Mouse (Mus musculus): ENCODE results near the gene Wnt10b.
A peak's percentile ranks its signal among the peaks of the same experiment; 100 is the strongest.

The Wnt10b gene

DNA sequence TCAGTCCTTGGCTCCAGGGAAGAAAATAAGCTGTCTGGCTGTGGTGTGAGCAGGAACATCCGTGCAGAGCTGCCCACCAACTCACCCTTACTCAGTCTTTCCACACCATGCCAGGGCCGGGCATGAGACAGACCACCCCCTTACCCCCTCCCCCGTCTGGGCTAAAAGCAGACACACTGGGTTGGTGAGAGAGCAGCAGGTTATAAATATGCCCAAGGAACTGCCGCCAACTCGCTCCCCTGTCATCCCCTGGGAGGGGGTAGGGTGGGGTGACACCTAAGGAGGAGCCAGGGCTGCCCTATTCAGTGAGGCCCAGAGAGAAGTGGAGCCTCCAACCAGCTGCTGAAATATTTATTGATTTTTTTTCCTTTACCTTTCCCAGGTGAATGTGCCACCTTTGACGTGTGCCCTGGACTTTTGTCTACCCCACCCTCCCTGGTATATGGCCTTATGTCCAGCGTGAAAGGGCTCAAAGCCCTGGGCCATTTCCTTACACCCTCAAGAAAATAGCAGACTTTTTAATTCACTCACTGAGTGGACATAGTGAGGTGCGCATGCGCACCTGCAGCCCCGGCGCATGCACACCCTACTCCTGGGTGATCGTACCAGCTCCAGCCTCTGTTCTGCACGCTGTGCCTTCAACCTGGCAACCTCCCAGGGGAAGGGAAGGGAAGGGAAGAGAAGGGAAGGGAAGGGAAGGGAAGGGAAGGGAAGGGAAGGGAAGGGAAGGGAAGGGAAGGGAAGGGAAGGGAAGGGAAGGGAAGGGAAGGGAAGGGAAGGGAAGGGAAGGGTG is 19.0 kb upstream of the Wnt10b start:
- DNase-seq: no peak

DNA sequence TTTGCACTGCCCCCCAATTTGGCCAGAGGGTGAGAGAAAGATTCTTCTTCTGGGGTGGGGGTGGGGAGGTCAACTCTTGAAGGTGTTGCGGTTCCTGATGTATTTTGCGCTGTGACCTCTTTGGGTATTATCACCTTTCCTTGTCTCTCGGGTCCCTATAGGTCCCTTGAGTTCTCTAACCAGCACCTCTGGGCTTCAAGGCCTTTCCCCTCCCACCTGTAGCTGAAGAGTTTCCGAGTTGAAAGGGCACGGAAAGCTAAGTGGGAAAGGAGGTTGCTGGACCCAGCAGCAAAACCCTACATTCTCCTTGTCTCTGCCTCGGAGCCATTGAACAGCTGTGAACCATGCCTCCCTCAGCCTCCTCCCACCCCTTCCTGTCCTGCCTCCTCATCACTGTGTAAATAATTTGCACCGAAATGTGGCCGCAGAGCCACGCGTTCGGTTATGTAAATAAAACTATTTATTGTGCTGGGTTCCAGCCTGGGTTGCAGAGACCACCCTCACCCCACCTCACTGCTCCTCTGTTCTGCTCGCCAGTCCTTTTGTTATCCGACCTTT is 15.3 kb upstream of the Wnt10b start:
- no peak for DNase-seq

DNA sequence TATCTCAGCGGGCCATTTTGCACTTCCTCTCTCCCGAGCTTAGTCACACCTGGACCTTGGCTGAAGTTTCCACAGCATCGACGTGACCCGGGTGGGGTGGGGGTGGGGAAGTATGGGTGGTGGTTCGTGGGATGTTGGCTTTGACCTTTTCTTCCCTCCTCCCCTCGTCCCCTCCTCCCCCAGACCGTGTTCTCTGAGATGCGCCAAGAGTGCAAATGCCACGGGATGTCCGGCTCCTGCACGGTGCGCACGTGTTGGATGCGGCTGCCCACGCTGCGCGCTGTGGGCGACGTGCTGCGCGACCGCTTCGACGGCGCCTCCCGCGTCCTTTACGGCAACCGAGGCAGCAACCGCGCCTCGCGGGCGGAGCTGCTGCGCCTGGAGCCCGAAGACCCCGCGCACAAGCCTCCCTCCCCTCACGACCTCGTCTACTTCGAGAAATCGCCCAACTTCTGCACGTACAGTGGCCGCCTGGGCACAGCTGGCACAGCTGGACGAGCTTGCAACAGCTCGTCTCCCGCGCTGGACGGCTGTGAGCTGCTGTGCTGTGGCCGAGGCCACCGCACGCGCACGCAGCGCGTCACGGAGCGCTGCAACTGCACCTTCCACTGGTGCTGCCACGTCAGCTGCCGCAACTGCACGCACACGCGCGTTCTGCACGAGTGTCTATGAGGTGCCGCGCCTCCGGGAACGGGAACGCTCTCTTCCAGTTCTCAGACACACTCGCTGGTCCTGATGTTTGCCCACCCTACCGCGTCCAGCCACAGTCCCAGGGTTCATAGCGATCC is 14.5 kb upstream of the Wnt10b start:
- DNase-seq: peak; percentile 68

DNA sequence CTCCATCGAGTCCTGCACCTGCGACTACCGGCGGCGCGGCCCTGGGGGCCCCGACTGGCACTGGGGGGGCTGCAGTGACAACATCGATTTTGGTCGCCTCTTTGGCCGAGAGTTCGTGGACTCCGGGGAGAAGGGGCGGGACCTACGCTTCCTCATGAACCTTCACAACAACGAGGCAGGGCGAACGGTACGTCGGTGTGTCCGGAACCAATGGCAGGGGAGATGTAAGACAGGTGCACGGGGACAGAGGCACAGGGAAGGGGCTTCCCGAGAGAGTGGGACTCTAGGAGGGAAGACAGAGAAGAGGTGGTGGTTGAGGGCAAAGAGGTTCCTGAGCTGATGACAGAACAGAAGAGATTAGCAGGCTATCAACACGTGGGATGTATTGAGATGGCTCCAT is 13.8 kb upstream of the Wnt10b start:
- no peak for DNase-seq

DNA sequence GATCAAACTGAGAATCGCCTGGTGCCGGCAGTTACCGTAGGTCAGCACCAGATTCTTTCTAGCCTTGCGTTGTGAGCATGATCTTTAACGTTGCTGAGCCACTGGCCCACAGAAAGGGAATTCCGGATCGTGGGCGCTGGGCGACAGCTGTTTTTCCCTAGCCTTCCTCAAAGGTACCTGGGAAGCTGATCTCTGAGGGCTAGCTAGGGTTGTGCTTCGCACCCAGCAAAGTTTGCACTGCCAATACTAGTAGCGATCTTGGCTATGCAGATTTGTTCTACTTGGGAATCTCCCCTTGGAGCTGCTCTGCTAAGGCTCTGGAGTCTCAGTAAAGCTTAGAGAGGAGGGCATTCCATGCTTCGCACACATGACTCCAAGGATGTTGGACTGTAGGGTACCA is 13.3 kb upstream of the Wnt10b start:
- DNase-seq: no peak

DNA sequence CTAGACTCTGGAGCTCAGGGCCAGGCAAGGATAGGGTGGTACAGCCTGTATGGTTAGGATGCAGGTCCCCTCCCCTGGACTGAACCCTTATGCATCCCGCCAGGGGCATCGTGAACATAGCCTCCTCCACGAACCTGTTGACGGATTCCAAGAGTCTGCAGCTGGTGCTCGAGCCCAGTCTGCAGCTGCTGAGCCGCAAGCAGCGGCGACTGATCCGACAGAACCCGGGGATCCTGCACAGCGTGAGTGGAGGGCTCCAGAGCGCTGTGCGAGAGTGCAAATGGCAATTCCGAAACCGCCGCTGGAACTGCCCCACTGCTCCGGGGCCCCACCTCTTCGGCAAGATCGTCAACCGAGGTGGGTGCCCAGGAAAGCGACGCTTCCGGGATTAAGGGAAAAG is 12.8 kb upstream of the Wnt10b start:
- DNase-seq: no peak

DNA sequence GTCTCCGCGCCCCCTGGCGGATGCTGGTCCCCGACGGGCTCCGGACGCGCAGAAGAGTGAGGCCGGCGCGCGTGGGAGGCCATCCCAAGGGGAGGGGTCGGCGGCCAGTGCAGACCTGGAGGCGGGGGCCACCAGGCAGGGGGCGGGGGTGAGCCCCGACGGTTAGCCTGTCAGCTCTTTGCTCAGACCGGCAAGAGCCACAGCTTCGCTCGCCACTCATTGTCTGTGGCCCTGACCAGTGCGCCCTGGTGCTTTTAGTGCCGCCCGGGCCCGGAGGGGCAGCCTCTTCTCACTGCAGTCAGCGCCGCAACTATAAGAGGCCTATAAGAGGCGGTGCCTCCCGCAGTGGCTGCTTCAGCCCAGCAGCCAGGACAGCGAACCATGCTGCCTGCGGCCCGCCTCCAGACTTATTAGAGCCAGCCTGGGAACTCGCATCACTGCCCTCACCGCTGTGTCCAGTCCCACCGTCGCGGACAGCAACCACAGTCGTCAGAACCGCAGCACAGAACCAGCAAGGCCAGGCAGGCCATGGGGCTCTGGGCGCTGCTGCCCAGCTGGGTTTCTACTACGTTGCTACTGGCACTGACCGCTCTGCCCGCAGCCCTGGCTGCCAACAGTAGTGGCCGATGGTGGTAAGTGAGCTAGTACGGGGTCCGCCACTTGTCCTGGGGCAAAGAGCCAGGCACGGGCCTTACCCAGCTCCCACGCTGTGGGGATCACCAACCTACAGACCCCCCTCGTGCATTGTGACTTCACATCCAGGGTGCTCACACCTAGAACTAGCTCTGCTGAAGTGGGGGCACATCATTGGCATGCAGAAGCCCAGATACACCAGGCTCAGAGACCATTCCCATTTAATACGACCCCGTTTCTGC is 11.9 kb upstream of the Wnt10b start, which contains the start of gene Wnt1:
Wnt1 (plus strand) TSS at position 197 of the 875 bp plus-strand sequence.
- DNase-seq: no peak

DNA sequence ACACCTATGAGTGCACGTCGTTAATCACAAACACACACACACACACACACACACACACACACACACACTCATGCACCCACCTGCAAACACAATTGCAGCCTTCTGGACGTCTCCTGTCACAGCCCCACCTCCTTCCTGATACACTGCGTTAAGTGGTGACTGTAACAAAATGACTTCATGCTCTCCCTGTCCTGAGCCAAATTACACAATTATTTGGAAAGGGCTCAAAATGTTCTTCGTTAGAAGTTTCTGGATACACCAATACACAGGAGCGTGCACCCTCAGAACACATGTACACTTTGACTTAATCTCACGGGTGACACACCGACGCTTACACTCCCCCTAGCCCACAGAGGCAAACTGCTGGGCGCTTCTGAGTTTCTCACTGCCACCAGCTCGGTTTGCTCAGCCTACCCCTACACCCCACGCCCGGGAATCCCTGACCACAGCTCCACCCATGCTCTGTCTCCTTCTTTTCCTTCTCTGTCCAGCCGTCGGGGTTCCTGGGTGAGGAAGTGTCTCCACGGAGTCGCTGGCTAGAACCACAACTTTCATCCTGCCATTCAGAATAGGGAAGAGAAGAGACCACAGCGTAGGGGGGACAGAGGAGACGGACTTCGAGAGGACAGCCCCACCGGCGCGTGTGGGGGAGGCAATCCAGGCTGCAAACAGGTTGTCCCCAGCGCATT is 11.2 kb upstream of the Wnt10b start:
- no peak for DNase-seq

DNA sequence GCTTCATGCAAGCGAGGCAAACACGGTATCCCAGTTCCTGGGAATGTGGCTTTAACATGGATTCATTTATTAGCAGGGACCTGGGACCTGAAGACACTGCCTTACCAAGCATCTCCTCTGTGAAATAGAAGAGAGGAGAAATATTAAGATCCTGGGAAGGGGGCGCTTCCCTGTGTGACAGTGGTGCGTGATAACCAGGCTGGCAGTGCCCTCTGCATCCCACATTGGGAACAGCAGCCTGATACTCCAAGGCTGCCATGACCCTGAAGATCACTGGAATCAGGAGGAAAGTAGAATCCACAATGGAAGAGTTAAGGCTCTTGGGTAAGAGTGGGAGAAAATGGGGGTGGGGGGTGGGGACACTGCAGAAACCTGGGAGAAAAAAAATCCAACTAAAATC is 10.0 kb upstream of the Wnt10b start:
- no peak for DNase-seq

DNA sequence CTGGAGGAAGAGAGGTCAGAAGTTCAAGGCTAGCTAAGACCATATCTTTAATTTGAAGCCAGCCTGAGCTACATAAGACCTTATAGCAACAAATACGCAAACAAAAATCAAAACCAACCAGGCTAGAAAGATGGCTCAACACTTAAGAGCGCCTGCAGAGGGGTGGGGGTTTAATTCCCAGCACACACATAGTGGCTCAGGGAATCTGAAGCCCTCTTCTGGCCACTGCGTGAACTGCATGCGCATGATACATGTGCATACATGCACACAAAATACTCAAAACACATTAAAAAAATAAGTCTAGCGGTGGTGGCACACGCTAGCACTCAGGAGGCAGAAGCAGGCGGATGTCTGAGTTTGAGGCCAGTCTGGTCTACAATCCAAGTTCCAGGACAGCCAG is 7.8 kb upstream of the Wnt10b start:
- no peak for DNase-seq

DNA sequence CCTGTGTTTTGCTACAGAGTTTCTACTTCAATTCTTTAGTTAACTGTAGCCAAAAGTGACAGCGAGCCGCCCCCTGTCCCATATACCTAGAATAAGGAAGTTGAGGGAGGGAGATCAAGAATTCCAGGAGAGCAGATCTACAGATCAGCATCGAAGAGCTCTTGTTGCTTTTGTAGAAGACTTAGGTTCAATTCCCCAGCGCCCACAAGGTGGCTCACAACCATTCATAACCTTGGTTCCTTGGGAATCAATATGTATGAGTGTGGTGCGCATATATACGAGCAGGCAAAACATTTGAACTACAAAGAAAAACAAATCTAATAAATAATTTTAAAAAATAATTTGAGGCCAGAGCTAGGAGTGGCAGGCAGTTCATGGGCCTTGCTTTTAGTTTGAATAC is 3.2 kb upstream of the Wnt10b start:
- no peak for DNase-seq

DNA sequence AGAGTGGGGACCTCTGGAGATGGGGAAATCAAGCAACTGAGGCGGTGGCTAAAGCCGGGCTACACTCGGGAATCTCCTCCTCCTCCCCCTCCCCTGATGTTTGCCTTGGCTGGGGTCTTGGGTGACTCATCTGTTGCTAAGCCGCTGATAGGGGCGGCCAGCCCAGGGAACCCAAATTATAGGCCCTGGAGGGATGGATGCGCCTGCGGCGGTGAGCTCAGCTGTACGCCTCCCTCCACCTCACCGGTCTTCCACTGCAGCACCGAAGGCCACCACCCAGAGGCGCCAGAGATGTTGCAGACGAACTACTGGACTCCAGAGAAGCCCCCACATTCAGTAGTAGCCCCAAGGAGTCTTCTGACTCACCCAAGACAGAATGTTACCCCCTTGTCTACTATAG is 2.6 kb upstream of the Wnt10b start:
- no peak for DNase-seq

DNA sequence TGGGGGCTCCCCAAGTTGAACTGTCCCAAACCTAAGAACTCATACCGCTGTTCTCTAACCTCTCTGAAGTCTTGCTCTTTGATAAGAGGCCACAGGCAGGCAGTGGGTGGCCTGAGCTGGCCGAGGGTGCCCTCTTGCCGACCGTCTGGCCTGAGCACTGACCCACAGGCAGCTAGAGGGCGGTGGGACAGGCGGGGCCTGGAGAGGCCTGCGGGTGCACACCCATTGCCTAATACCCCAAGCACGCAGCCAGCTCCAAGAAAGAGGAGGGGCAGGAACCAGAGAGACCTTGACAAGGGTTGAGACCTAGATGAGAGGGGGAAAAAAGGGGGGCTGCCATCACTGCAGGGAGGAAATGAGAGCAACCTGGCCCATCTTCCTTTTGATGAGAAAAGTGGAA is 2.1 kb upstream of the Wnt10b start:
- no peak for DNase-seq

DNA sequence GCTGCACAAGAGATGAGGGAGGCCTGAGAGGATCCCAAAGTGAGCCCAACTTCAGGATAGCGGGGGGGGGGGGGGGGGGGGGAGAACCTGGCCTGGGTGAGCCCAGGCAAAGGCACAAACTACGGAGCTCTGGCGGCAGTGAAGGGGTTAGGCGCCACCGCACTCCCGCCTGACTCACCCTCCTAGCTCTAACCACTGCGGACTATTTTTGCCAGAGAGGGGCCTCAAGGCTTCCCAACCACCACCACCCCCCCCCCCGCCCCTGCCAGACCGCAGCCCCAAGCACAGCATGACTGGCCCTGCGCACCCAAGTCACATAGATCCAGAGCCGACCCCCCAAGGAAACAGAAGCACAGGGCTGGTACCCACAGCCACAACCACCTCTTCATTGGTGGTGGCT is 856 bp upstream of the Wnt10b start:
- DNase-seq: no peak

DNA sequence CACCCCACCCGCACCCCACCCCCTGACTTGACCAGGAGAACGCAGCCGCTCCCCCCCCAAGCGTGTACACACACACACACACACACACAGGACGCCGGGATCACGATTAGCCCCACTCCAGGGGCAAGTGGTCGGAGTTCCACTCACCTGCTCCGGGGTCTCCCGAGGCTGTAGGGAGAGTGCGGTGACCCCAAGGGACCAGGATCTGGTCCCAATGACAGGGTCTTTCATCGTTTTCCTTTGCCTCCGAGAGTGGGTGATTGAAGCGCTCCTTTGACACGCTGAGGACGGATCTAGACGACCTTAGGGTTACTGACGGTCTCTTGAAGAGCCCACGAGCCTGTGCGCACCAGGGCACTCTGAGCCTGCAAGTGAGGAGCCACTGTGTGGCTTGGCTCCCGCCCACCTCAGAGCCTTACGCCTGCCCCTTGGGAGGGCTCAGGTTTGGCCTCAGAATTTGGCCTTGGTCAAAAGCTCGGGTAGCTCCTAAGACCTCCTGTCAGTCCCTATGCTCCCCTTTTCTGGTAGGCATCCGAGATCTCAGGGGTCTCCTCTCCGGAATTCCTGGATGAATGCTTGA is 331 bp upstream of the Wnt10b start:
- DNase-seq: no peak

DNA sequence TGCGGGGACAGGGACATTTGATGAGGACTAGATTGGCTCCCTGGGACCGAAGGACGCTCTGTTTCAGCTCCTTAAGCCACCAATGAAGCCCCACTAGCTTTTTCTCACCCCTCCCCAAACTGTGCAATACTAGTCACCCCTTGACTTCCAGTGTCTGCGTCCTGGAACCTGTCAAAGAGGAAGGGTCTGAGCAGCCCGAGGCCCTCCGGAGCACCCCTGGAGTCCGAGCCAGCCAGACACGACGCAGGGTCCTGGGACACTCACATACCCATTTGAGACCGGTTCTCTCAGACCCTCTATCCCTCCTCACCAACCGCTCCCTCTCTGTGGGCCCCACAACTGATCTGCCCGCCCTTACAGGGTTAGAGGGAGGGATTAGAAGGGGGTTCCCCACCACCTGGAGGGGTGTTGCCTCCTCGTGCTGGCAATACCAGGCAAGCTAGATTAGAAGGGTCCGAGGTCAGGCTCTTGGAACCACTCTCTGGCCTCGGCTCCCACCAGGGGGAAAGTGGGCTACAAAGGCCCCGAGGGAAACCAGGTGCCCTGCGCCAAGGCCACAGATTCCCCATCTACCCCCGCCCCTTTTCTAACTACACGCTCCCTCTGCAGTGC is 839 bp downstream of the Wnt10b start:
- no peak for DNase-seq

DNA sequence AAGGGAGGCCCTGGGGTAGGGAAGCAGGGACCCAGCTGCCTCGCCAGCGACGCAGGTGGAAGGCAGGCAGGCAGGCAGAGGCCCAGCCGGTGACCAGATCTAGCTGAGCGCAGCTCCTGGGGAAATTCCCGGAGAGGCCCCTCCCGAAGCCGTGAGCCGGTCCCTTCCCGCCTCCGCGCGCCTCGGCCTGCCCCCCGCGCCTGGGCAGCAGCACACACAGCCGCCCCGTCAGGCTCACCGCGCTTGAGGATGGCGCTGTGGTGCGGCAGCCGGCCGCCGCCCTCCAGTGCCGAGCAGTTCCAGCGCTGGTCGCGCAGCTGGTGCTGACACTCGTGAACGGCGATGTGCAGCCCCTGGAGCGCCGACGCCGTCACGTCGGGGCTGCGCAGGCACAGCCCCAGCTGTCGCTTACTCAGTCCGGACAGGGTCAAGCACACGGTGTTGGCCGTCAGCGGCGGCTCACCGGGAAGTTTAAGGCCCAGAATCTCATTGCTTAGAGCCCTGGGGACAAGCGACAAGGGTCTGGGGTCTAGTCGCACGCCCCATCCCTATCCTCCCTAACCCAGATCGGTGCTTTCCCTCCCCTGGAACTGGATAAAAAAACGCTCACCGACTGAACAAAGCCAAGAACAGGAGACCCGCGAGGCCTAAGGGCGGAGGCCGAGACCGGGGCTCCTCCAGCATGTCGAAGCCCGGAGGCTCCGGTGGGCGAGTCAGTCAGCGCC is 1.5 kb downstream of the Wnt10b start:
- no peak for DNase-seq

DNA sequence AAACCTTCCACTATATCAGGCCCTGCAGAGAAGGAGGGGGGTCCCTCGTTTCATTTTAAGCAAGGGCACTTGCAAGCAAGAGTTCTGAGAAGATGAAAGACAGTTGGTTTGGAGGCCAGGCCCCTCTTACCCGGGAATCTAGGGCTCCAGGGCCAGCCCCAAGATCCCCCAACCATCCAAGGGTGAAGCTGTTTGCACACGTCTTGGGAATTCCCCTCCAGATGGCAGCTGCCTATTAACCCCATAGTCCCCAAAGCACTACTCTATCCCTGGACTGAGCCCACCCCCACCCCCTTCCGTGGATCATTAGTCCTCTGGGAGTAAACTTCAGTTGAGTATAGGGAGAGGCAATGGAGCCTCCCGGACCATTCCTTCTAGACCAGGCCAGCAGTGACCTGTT is 2.4 kb downstream of the Wnt10b start:
- DNase-seq: no peak

DNA sequence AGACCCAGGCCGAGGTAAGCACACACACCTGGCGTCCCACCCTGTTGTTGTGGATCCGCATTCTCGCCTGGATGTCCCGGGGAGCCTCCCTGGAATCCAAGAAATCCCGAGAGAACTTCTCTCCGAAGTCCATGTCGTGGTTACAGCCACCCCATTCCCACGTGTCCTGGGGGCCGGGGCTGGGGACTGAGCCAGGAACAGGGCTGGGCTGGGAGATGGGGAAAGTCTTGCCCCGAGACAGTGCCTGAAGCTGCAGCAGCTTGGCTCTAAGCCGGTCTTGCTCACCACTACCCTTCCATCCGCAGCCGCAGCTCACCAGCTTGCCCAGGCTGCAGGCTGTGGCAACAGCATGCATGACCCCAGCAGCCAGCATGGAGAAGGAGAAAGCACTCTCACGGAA is 3.9 kb downstream of the Wnt10b start:
- DNase-seq: no peak

DNA sequence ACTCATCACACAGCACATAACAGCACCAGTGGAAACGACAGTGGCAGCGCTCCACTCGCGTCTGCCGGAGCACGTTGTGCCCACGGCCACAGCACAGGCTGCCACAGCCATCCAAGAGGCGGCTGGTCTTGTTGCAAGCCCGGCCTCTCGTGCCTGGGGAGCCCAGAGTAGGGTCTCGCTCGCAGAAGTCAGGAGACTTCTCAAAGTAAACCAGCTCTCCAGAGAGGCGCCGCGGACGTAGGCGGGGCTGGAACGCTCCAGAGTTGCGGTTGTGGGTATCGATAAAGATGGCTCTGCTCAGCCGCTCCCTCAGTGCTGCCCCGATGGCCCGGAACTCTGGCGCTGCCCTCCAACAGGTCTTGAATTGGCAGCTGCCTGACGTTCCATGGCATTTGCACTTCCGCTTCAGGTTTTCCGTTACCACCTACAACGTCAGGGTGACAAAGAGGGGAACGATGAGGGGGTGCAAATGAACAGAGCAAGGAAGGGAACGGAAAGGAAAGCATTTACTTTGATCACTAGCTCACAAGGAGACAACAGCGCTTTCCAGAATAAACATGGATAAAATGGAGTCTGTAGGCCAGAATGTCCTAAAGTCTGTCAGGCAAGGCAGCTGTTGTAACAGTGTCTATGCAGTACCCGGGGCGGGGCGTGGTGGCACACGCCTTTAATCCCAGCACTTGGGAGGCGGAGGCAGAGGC is 5.3 kb downstream of the Wnt10b start:
- DNase-seq: no peak

Data from right cerebral cortex, postnatal 25 days (tissue).